Mouse (Mus musculus): Measurements from ENCODE around the gene Slc10a3. TPM values are rescaled to one million over a fixed set of nuclear protein-coding genes. Genes with fewer than 3 reads are reported as not detected.

Gene Slc10a3
- total RNA-seq, 2 experiments from 2014 or later, result 1.9 to 3.8 TPM

Other genes starting within 250 kb of the Slc10a3 start
- not detected for gene Opn1mw, start 245.9 kb downstream of the Slc10a3 start, total RNA-seq (2021)
- 10 to 100 TPM; 27.7 to 29.2 TPM for gene Mecp2, start 238.0 kb downstream of the Slc10a3 start, total RNA-seq (2021)
- not detected for gene Tex28, start 205.5 kb downstream of the Slc10a3 start, total RNA-seq (2021)
- gene Tktl1, start 196.1 kb downstream of the Slc10a3 start, total RNA-seq (2021), result not detected
- 10 to 100 TPM; 30.5 to 50.1 TPM for gene Flna, start 123.5 kb downstream of the Slc10a3 start, total RNA-seq (2021)
- 10 to 100 TPM; 25.0 to 32.4 TPM for gene Emd, start 118.7 kb downstream of the Slc10a3 start, total RNA-seq (2021)
- 100 to 1,000 TPM; 172 to 189 TPM for gene Rpl10, start 102.5 kb downstream of the Slc10a3 start, total RNA-seq (2021)
- gene Taz, start 91.4 kb downstream of the Slc10a3 start, total RNA-seq (2021), result 10 to 100 TPM; 40.2 to 47.4 TPM
- gene Dnase1l1, start 91.0 kb downstream of the Slc10a3 start, total RNA-seq (2021), result 100 to 1,000 TPM; 114 to 124 TPM
- gene Atp6ap1, start 76.3 kb downstream of the Slc10a3 start, total RNA-seq (2021), result 10 to 100 TPM; 92.1 to 95.3 TPM
- gene Gdi1, start 68.4 kb downstream of the Slc10a3 start, total RNA-seq (2021), result 10 to 100 TPM; 27.9 to 35.9 TPM
- 10 to 100 TPM; 21.1 to 27.3 TPM for gene Fam50a, start 60.3 kb downstream of the Slc10a3 start, total RNA-seq (2021)
- gene Plxna3, start 44.3 kb downstream of the Slc10a3 start, total RNA-seq (2021), result under 1 TPM; 0.37 to 0.52 TPM
- gene Lage3, start 19.7 kb downstream of the Slc10a3 start, total RNA-seq (2021), result 10 to 100 TPM; 39.8 to 40.6 TPM
- 10 to 100 TPM; 55.7 to 58.4 TPM for gene Ubl4a, start 131 bp downstream of the Slc10a3 start, total RNA-seq (2021)
- gene Fam3a, start 19.9 kb upstream of the Slc10a3 start, total RNA-seq (2021), result 10 to 100 TPM; 13.4 to 16.7 TPM
- gene Ikbkg, start 19.9 kb upstream of the Slc10a3 start, total RNA-seq (2021), result 10 to 100 TPM; 19.6 to 23.1 TPM
- 1 to 10 TPM; 2.6 to 3.8 TPM for gene G6pdx, start 55.8 kb upstream of the Slc10a3 start, total RNA-seq (2021)
- gene Gm6880, start 108.0 kb upstream of the Slc10a3 start, total RNA-seq (2021), result not detected
- not detected for gene Olfr1326-ps1, start 201.5 kb upstream of the Slc10a3 start, total RNA-seq (2021)
- not detected for gene Olfr1325, start 219.3 kb upstream of the Slc10a3 start, total RNA-seq (2021)